Mouse (Mus musculus) spleen, adult 2 months (tissue): Measurements from ENCODE around the gene Clstn3.

Experiments
- CTCF ChIP-seq: fragments of 200-500 bp; IDR thresholded peaks from 2 replicates; pipeline ENCODE4 v1.5.1; 2011; ENCODE audit warnings: mild to moderate bottlenecking, inconsistent platforms; ENCODE audit not compliant: insufficient read depth, insufficient read length, insufficient replicate concordance; ENCODE audit errors: extremely low read depth
- POLR2A ChIP-seq: fragments of 200-500 bp; IDR thresholded peaks from 2 replicates; pipeline ENCODE4 v1.6.1; 2011; ENCODE audit warnings: low read depth, low read length, inconsistent platforms

- TF ChIP-seq POLR2A (no peak), CTCF (no peak)
Observed at GRCm38 (mm10) chr6:124464305-124465271, at the start of gene Clstn3.
